Mouse (Mus musculus) bone marrow, adult 2 months (tissue): ENCODE results near the gene H2afy. TPM values are rescaled to one million over a fixed set of nuclear protein-coding genes. Genes with fewer than 3 reads are reported as not detected.

Source experiments
- H3K27ac ChIP-seq: fragments of 200-500 bp; 2 replicates; pipeline ENCODE4 v1.5.1; 2012; ENCODE audit warnings: low read depth, mild to moderate bottlenecking, control low read depth, inconsistent platforms, low read length; ENCODE audit not compliant: control insufficient read depth, poor library complexity, insufficient read depth
- H3K4me1 ChIP-seq: fragments of 200-500 bp; 2 replicates; pipeline ENCODE4 v1.6.1; 2011; ENCODE audit warnings: low read length; ENCODE audit not compliant: control insufficient read depth, insufficient read depth
- H3K4me3 ChIP-seq: fragments of 200-500 bp; replicated peaks from 2 replicates; pipeline ENCODE3; 2011; ENCODE audit warnings: mild to moderate bottlenecking, low read depth, low read length, control low read depth; ENCODE audit not compliant: control insufficient read depth
- CTCF ChIP-seq: fragments of 200-500 bp; IDR thresholded peaks from 2 replicates; pipeline ENCODE4 v1.5.1; 2011; ENCODE audit warnings: low read length, control low read depth; ENCODE audit not compliant: control insufficient read depth, insufficient read depth
- POLR2A ChIP-seq: fragments of 200-500 bp; IDR thresholded peaks from 2 replicates; pipeline ENCODE4 v1.6.1; 2011; ENCODE audit warnings: low read depth, mild to moderate bottlenecking, control low read depth, low read length, borderline replicate concordance; ENCODE audit not compliant: control insufficient read depth
- WGBS: fragments of 180-500 bp; shearing (Covaris S2); methylation state at CpG from one replicate; pipeline ENCODE4 v1.1.7; 2018; 5-methylcytosine and 5-hydroxymethylcytosine counted together
- polyA plus RNA-seq: library from polyadenylated mRNA; stranded (reverse); fragments of >200 nt; gene quantifications from 2 replicates; pipeline ENCODE4 v1.2.4, GENCODE M21; 2011; ENCODE audit warnings: low replicate concordance; ENCODE audit not compliant: missing spikeins, insufficient read depth, insufficient read length

Gene H2afy
- polyA plus RNA-seq, 1 experiment, result 137 TPM

GRCm38 (mm10) chr13:56066904-56067303 is 69.3 kb downstream of the H2afy start:
- H3K4me1 ChIP-seq, result no peaks in the 10 kb centered on the region
- no peak overlapping the region for H3K27ac ChIP-seq
- H3K4me3 ChIP-seq, result no peak overlapping the region
- TF ChIP-seq POLR2A (no peak), CTCF (no peak)
- 28% methylated on average over 2 of the region's 2 CpGs for WGBS

GRCm38 (mm10) chr13:56066152-56066551 is 70.0 kb downstream of the H2afy start:
- WGBS, result 85% methylated on average over 21 of the region's 21 CpGs
- Histone ChIP-seq H3K4me3 (no peak overlapping the region), H3K27ac (no peak overlapping the region), H3K4me1 (no peaks in the 10 kb centered on the region)
- TF ChIP-seq POLR2A (no peak), CTCF (no peak)

- no peak overlapping the region for H3K27ac ChIP-seq
- no peaks in the 10 kb centered on the region for H3K4me1 ChIP-seq
- H3K4me3 ChIP-seq, result no peak overlapping the region
- TF ChIP-seq POLR2A (no peak), CTCF (no peak)
- 85% methylated on average over 8 of the region's 8 CpGs for WGBS
These were observed 78.4 kb downstream of the H2afy start for GRCm38 (mm10) chr13:56057761-56058160.

GRCm38 (mm10) chr13:56055720-56056119 is 80.4 kb downstream of the H2afy start:
- WGBS, result 50% methylated on average over 5 of the region's 5 CpGs
- H3K27ac ChIP-seq, result no peak overlapping the region

GRCm38 (mm10) chr13:56054089-56054488 is 82.1 kb downstream of the H2afy start:
- Histone ChIP-seq H3K4me3 (no peak overlapping the region), H3K4me1 (no peaks in the 10 kb centered on the region), H3K27ac (no peak overlapping the region)
- no peak for TF ChIP-seq CTCF
- TF ChIP-seq POLR2A, result no peak
- 83% methylated on average over 6 of the region's 6 CpGs for WGBS

More at GRCm38 (mm10) chr13:56055720-56056119, 80.4 kb downstream of the H2afy start:
- H3K4me3 ChIP-seq, result no peak overlapping the region
- no peaks in the 10 kb centered on the region for H3K4me1 ChIP-seq
- TF ChIP-seq POLR2A (no peak), CTCF (no peak)

GRCm38 (mm10) chr13:56052781-56053180 is 83.4 kb downstream of the H2afy start:
- no peaks in the 10 kb centered on the region for H3K4me1 ChIP-seq
- TF ChIP-seq CTCF (no peak), POLR2A (no peak)
- H3K4me3 ChIP-seq, result no peak overlapping the region
- 67% methylated on average over 10 of the region's 10 CpGs for WGBS
- H3K27ac ChIP-seq, result no peak overlapping the region

- WGBS, result 69% methylated on average over 6 of the region's 6 CpGs
- Histone ChIP-seq H3K4me1 (no peaks in the 10 kb centered on the region), H3K27ac (no peak overlapping the region), H3K4me3 (no peak overlapping the region)
- no peak for TF ChIP-seq POLR2A
- no peak for TF ChIP-seq CTCF
These were observed 85.9 kb downstream of the H2afy start for GRCm38 (mm10) chr13:56050246-56050645.

GRCm38 (mm10) chr13:56042221-56042620 is 93.9 kb downstream of the H2afy start:
- no peak for TF ChIP-seq CTCF
- no peak for TF ChIP-seq POLR2A
- WGBS, result 80% methylated on average over 3 of the region's 3 CpGs
- H3K27ac ChIP-seq, result no peak overlapping the region
- H3K4me1 ChIP-seq, result no peaks in the 10 kb centered on the region
- no peak overlapping the region for H3K4me3 ChIP-seq

- Histone ChIP-seq H3K4me3 (no peak overlapping the region), H3K27ac (no peak overlapping the region), H3K4me1 (no peaks in the 10 kb centered on the region)
- WGBS, result 78% methylated on average over 3 of the region's 3 CpGs
- TF ChIP-seq POLR2A (no peak), CTCF (no peak)
These were observed 95.5 kb downstream of the H2afy start for GRCm38 (mm10) chr13:56040621-56041020.
